Mouse (Mus musculus): ENCODE results near the gene Syngap1.

DNA sequence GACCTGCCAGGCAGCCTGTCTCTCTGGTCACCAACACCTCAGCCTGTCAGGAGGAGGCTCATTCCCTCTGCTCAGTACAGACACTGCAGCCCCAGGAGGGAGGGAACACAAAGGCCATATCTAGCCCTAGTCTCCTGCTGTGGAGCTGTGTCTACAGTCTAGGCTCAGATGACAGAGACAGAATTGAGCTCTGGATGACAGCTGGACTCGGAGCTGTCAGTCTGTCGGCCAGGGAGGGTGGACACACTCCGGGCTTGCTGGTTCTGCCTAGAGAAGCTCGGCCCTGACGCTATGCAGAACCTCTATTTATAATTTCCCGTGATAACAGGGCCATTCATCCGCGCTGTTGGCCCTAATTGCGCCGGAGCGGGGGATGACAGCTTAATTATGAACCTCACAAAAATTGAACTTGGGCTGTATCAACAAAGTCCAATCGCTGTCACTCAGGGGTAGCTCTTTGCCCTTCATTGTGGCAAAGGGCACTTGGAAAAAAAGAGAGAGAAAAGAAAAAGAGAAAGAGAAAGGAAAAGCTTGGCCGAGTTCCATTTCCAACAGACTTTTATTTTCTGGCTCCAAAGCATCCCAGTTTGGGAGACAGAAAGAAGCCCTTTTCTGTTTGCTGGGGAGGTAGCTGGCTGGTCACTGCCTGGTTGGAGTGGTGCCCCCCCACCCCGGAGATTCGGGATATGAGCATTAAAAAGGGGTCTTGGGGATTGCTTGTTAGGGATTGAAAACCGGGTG, 48.2 kb upstream of the Syngap1 start:
- TF ChIP-seq CTCF (IDR thresholded peaks at IDR 0.05; ENCODE audit: control insufficient read depth, insufficient read depth, low read length), result no peak
- TF ChIP-seq POLR2A (IDR thresholded peaks at IDR 0.05; ENCODE audit: borderline replicate concordance, control insufficient read depth, low read depth, low read length), result no peak
